Mouse (Mus musculus): Measurements from ENCODE around the gene Smim4. TPM values are rescaled to one million over a fixed set of nuclear protein-coding genes. Genes with fewer than 3 reads are reported as not detected.

Gene Smim4
- total RNA-seq, 2 experiments from 2014 or later, result 26.4 to 28.0 TPM

DNA sequence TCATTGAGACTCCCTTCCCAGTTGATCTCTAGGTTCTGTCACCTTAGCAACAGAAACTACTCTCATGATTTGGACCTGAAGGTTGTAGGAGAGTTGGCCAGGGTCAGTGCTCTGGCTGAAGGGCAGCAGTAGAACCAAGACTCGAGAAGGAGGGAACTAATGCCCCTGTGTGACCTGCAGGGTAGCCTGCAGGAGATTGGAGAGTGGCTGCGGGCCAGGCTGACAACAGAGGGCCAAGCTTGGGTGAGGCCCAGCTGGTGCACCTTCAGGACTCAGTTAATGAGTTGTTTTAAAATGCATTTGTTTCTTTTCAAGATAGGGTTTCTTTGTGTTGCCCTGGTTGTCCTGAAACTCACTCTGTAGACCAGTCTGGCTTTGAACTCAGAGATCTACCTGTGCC, 36.3 kb upstream of the Smim4 start:
- H3K27ac ChIP-seq, result no peak overlapping the region
- no peak for DNase-seq (ENCODE audit: low spot score in 2 of 2)
- no peak for TF ChIP-seq CTCF (conservative IDR thresholded peaks at IDR 0.05)
- H3K4me3 ChIP-seq, result no peak overlapping the region

- TF ChIP-seq CTCF (conservative IDR thresholded peaks at IDR 0.05), result no peak
- H3K27ac ChIP-seq, result no peak overlapping the region
- no peak for DNase-seq (ENCODE audit: low spot score in 2 of 2)
Observed at GRCm38 (mm10) chr14:31164067-31164466, 35.3 kb upstream of the Smim4 start.

DNA sequence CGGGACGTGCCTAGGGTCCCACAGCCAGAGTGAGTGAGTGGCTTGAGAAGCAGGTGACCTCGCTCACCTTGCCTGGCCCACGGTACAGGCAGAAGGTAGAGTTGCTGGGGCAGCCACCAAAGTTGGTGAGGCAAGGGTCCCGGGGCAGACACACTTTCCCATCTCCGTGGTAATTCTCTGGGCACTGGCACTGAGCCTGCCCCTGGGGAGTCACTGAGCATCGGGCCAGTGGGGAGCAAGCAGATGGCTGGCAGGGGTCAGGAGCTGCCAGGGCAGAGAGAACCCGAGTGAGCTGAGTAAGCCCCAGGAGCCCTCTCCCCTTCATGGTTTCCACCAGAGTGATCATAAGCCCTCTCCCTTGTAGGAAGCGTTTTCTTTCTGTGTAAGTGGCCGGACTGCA, 32.9 kb upstream of the Smim4 start:
- Histone ChIP-seq H3K4me3 (no peak overlapping the region), H3K27ac (no peak overlapping the region)
- no peak for TF ChIP-seq CTCF (conservative IDR thresholded peaks at IDR 0.05)
- DNase-seq (ENCODE audit: low spot score in 2 of 2), result no peak

More at GRCm38 (mm10) chr14:31164067-31164466, 35.3 kb upstream of the Smim4 start:
- H3K4me3 ChIP-seq, result no peak overlapping the region

- H3K4me3 ChIP-seq, result no peak overlapping the region
- no peak overlapping the region for H3K27ac ChIP-seq
- DNase-seq (ENCODE audit: low spot score in 2 of 2), result no peak
- TF ChIP-seq CTCF (conservative IDR thresholded peaks at IDR 0.05), result no peak
Observed at GRCm38 (mm10) chr14:31161191-31161590, 32.4 kb upstream of the Smim4 start.

GRCm38 (mm10) chr14:31160196-31161150, 31.7 kb upstream of the Smim4 start:
- no peak for DNase-seq (ENCODE audit: low spot score in 2 of 2)
- TF ChIP-seq CTCF (conservative IDR thresholded peaks at IDR 0.05), result no peak
- no peak overlapping the region for H3K4me3 ChIP-seq
- no peak overlapping the region for H3K27ac ChIP-seq

DNA sequence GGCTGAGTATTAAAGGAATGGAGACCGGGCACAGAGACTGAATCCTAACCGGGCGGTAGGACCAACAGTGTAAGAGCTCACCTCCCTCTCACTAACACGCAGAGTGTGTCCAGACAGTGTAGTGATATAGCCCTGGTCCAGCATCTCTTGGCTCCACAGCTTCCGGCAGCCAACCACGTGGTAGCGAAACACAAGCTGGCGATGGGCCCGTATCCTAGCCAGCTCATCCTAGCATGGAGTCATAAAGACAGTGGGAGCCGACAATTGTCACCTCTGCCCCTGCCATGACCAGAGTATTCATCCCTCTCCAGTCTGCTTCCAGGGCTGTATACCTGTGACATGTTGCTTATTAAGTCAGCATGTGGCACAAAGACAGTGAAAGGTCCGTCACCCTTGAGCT, 16.9 kb upstream of the Smim4 start:
- TF ChIP-seq CTCF (conservative IDR thresholded peaks at IDR 0.05), result no peak
- no peak for DNase-seq (ENCODE audit: low spot score in 2 of 2)
- H3K4me3 ChIP-seq, result no peak overlapping the region
- H3K27ac ChIP-seq, result no peak overlapping the region

DNA sequence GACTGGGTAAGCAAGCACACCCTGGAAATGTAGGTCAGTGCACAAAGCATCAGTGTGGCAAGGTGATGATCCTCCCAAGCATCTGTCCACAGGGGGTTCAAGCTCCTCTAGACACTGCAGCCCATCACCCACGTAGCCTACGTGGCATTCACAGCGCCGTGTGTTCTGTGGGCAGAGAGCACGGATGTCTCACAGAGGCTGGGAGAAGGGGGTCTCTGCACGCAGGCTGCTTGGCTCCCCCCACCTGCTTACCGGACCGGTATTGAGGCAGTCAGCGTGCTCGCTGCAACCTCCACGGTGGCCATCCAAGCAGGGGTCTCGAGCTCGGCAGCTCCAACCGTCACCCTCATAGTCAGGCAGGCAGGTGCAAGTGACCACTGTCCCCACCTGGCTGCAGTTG, 12.3 kb upstream of the Smim4 start:
- H3K27ac ChIP-seq, result no peak overlapping the region
- no peak for TF ChIP-seq CTCF (conservative IDR thresholded peaks at IDR 0.05)
- no peak for DNase-seq (ENCODE audit: low spot score in 2 of 2)
- H3K4me3 ChIP-seq, result no peak overlapping the region

DNA sequence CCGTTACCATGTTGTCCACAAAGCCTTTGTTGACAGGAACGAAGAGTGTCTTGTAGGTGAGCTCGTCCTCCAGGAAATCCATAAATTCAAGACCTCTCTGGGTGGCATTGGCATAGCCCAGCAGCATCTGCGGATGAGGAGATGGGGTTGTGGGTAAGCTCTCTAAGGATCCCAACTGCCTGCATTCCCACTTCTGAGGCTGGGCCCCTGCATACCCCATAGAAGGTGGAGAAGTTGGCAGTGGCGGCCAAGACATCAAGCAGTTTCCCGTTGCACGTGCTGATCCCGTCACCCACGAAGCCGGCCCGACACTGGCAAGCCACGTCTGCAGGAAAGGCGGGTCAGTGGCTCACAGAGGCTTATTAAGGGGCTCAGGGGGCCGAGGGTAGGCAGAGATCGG, 11.4 kb upstream of the Smim4 start:
- Histone ChIP-seq H3K4me3 (no peak overlapping the region), H3K27ac (no peak overlapping the region)
- no peak for DNase-seq (ENCODE audit: low spot score in 2 of 2)
- no peak for TF ChIP-seq CTCF (conservative IDR thresholded peaks at IDR 0.05)

- no peak for DNase-seq (ENCODE audit: low spot score in 2 of 2)
- no peak for TF ChIP-seq CTCF (conservative IDR thresholded peaks at IDR 0.05)
- H3K27ac ChIP-seq, result no peak overlapping the region
- no peak overlapping the region for H3K4me3 ChIP-seq
Observed at GRCm38 (mm10) chr14:31139666-31140065, 10.9 kb upstream of the Smim4 start.

GRCm38 (mm10) chr14:31138897-31139429, 10.2 kb upstream of the Smim4 start:
- H3K4me3 ChIP-seq, result peak overlapping the region; percentile 43
- no peak for DNase-seq (ENCODE audit: low spot score in 2 of 2)
- no peak overlapping the region for H3K27ac ChIP-seq
- TF ChIP-seq CTCF (conservative IDR thresholded peaks at IDR 0.05), result no peak

DNA sequence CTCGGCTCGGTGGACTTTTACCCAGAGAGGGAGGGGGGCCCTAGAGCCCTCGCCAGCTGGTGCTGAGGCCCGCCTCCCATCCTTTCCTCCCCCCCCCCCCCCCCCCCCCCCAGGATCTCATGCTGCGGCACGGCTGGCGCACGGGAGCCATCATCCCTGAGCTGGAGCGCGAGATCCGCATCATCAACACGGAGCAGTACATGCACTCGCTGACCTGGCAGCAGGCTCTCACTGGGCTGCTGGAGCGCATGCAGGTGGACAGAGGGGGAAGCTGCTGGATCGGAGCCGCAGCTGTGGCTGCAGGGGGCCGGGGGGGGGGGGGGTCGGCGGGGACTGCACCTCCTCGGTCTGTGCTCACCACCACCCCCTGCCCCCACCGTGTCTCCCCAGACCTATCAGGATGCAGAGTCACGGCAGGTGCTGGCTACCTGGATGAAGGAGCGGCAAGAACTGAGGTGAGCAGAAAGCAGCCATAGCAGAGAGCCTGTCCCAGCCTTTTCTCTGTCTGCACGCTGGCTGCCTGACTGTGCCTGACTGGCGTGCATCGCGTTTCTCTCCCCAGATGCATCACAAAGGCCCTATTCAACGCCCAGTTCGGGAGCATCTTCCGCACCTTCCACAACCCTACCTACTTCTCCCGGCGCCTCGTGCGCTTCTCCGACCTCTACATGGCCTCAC, 9.6 kb upstream of the Smim4 start:
- Histone ChIP-seq H3K27ac (peak overlapping the region; percentile 72), H3K4me3 (peak overlapping the region; percentile 43)
- DNase-seq (ENCODE audit: low spot score in 2 of 2), result no peak
- TF ChIP-seq CTCF (conservative IDR thresholded peaks at IDR 0.05), result no peak

DNA sequence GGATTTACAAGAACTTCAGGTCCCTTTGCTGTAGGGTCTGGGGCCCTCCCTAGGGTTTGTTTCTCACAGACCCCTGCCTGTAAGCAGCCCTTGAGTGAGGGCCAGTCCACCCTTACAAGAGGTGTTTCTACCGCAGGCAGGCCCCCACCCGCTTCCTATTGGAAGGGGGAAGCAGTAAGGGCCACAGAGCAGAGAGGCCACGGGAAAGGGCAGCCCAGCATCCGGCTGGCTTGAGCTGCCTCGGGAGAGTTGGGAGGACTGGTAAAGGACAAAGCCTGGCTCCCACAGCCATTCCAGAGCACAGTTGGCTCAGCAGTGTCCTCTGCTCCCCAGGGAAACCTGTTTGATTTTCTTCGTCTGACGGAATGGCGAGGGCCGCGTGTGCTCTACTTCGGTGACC, 9.0 kb upstream of the Smim4 start:
- Histone ChIP-seq H3K27ac (peak overlapping the region; percentile 72), H3K4me3 (peak overlapping the region; percentile 43; the same call in 1 of the 2 replicates)
- TF ChIP-seq CTCF (conservative IDR thresholded peaks at IDR 0.05), result no peak

GRCm38 (mm10) chr14:31137281-31137595, 8.5 kb upstream of the Smim4 start:
- Histone ChIP-seq H3K4me3 (no peak overlapping the region), H3K27ac (no peak overlapping the region)
- DNase-seq (ENCODE audit: low spot score in 2 of 2), result no peak
- no peak for TF ChIP-seq CTCF (conservative IDR thresholded peaks at IDR 0.05)

More for the DNA sequence above, 9.0 kb upstream of the Smim4 start:
- DNase-seq (ENCODE audit: low spot score in 2 of 2), result no peak
